In the genomic region with DNA sequence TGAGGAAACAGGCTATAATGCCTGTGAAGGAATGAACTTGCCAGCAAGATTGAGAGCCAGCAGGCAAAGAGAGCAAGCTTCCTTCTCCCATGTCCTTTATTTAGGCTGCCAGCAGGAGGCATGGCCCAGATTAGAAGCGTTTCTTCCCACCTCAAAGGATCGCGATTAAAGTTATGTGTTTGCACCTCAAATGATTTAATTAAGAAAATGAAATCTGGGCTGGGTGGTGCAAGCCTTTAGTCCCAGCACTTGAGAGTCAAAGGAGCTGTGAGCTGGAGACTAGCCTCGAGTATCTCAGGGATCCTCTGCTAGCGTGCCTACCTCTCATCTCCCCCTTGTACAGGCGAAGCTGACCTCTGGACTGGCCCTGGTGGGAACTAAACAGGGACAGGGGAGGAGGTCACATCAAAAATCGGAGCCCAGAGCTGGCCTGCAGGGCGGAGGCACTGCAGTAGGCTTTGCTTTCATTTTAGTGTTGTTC, we compare ENCODE assay signal across 15 mouse cellular contexts.
DNase-seq lines count a peak whose midpoint lies in the region; ATAC-seq and TF ChIP-seq lines count a peak whose summit lies in the region.
"Had no signal": no experiment of that assay in that cellular context is flagged by ENCODE, and none has a peak within 500 bp of the region (broad histone marks: within the 10 kb centered on the region; RNA-seq: fewer than 3 reads in every experiment).

No protein-coding gene starts in this region.

- WGBS in hindbrain, postnatal 0 days = 56% methylated on average over 8 of the region's 8 CpGs
- WGBS in hindbrain, embryonic 11.5 days = 71% methylated on average over 8 of the region's 8 CpGs

- peaks cover 3% of the 10 kb centered on the region; the same call in 1 of the 2 replicates for H3K4me1 ChIP-seq in hindbrain, postnatal 0 days (ENCODE audit: insufficient read depth, low read length)
- no peaks in the 10 kb centered on the region for H3K4me1 ChIP-seq in hindbrain, embryonic 11.5 days (replicated peaks; ENCODE audit: control insufficient read depth, insufficient read depth, low read length)
- H3K4me1 ChIP-seq: embryonic facial prominence, embryonic 10.5 days; limb, embryonic 15.5 days; midbrain, embryonic 13.5 days had no signal

- no peak overlapping the region for H3K4me3 ChIP-seq in hindbrain, postnatal 0 days (ENCODE audit: low read length)
- H3K4me3 ChIP-seq in hindbrain, embryonic 11.5 days (ENCODE audit: low read depth, low read length) = no peak overlapping the region
- H3K4me3 ChIP-seq: embryonic facial prominence, embryonic 10.5 days; limb, embryonic 15.5 days; midbrain, embryonic 13.5 days had no signal

- no peaks in the 10 kb centered on the region for H3K27me3 ChIP-seq in hindbrain, postnatal 0 days (ENCODE audit: insufficient read depth, low read length)
- no peaks in the 10 kb centered on the region for H3K27me3 ChIP-seq in hindbrain, embryonic 11.5 days (ENCODE audit: control insufficient read depth, insufficient read depth, low read length)
- H3K27me3 ChIP-seq: limb, embryonic 15.5 days; midbrain, embryonic 13.5 days had no signal

- peak; percentile 33; the same call in 1 of the 2 replicates for TF ChIP-seq CTCF in hindbrain, postnatal 0 days (IDR thresholded peaks at IDR 0.05; ENCODE audit: low read depth)

- H3K36me3 ChIP-seq in hindbrain, postnatal 0 days (ENCODE audit: insufficient read depth, low read length) = peaks cover 17% of the 10 kb centered on the region
- H3K36me3 ChIP-seq in hindbrain, embryonic 11.5 days (ENCODE audit: control insufficient read depth, insufficient read depth, low read length) = no peaks in the 10 kb centered on the region; the same call in 1 of the 2 replicates

- no peak overlapping the region for H3K4me2 ChIP-seq in hindbrain, postnatal 0 days (ENCODE audit: low read depth, low read length)
- no peak overlapping the region for H3K4me2 ChIP-seq in hindbrain, embryonic 11.5 days (replicated peaks; ENCODE audit: low read depth, low read length)
- H3K4me2 ChIP-seq: limb, embryonic 15.5 days; midbrain, embryonic 13.5 days had no signal

- no peaks in the 10 kb centered on the region for H3K9me3 ChIP-seq in hindbrain, postnatal 0 days (ENCODE audit: low read length)
- no peaks in the 10 kb centered on the region for H3K9me3 ChIP-seq in hindbrain, embryonic 11.5 days (ENCODE audit: control insufficient read depth, low read length)
- H3K9me3 ChIP-seq: embryonic facial prominence, embryonic 10.5 days; limb, embryonic 15.5 days; midbrain, embryonic 13.5 days had no signal

- ATAC-seq in frontal cortex, adult (ENCODE audit: low TSS enrichment) = peak; percentile 53
- ATAC-seq in hindbrain, postnatal 0 days = no peak
- no peak for ATAC-seq in hindbrain, embryonic 11.5 days (ENCODE audit: low FRiP score)
- ATAC-seq: inflammation-experienced regulatory T-cells, adult 6 months; lung, postnatal 0 days; midbrain, embryonic 13.5 days had no signal

- no peak overlapping the region for H3K9ac ChIP-seq in hindbrain, postnatal 0 days (replicated peaks; ENCODE audit: low read length)
- H3K9ac ChIP-seq in hindbrain, embryonic 11.5 days (ENCODE audit: low read depth, low read length) = no peak overlapping the region
- H3K9ac ChIP-seq: limb, embryonic 15.5 days; midbrain, embryonic 13.5 days had no signal

- no peak overlapping the region for H3K27ac ChIP-seq in hindbrain, postnatal 0 days
- no peak overlapping the region for H3K27ac ChIP-seq in hindbrain, embryonic 11.5 days (ENCODE audit: low read depth, low read length)
- H3K27ac ChIP-seq: embryonic facial prominence, embryonic 10.5 days; limb, embryonic 15.5 days; midbrain, embryonic 13.5 days had no signal

- DNase-seq in frontal cortex, postnatal 10 days (ENCODE audit: low spot score in 2 of 2) = no peak
- peak; percentile 24 for DNase-seq in hindbrain, postnatal 0 days (ENCODE audit: low spot score)
- no peak for DNase-seq in hindbrain, embryonic 11.5 days (ENCODE audit: low spot score)
- peak; percentile 85 for DNase-seq in brain, adult 2 months (ENCODE audit: low read depth, low spot score)
- DNase-seq in cerebellum, postnatal 14 days = peak; percentile 53 to 63
- DNase-seq in thymus, adult 18-20 months = no peak
- no peak for DNase-seq in lung, postnatal 36 days
- DNase-seq: kidney, postnatal 10 days; layer of hippocampus, postnatal 36 days had no signal

Comparison
In these comparisons a context has a peak if more than half of its experiments do, and no peak if none do; other contexts are left out.
1. DNase-seq: peak in hindbrain, postnatal 0 days (single experiment), brain, adult 2 months (single experiment) and cerebellum, postnatal 14 days (2 of 2); none in frontal cortex, postnatal 10 days (0 of 2), hindbrain, embryonic 11.5 days (single experiment), thymus, adult 18-20 months (0 of 2) and lung, postnatal 36 days (single experiment).